Mouse (Mus musculus) naive thymus-derived CD4-positive, alpha-beta T cell, adult 5 months (primary cell): ENCODE data around the gene Glp1r. TPM values are rescaled to one million over a fixed set of nuclear protein-coding genes. Genes with fewer than 3 reads are reported as not detected.

Experiments
- polyA plus RNA-seq: library from polyadenylated mRNA; unstranded; fragments of 100-300 nt; shearing (Covaris generic); gene quantifications from one replicate; pipeline ENCODE4 v1.2.1, GENCODE M21; 2017

The Glp1r gene
- 0.07 TPM for polyA plus RNA-seq

GRCm38 (mm10) chr17:30901627-30902026 is at the start of gene Glp1r:
Glp1r (plus strand) TSS chr17:30901817.

GRCm38 (mm10) chr17:30954340-30954739 is 52.7 kb downstream of the Glp1r start, which contains the start of gene Umodl1:
Umodl1 (plus strand) TSS chr17:30954640.

Other genes starting within 250 kb of the Glp1r start
- gene Umodl1, start 52.8 kb downstream of the Glp1r start, polyA plus RNA-seq = not detected
- 43.9 TPM for gene Abcg1, start 155.9 kb downstream of the Glp1r start, polyA plus RNA-seq
- gene Tff3, start 227.8 kb downstream of the Glp1r start, polyA plus RNA-seq = not detected
- gene Tff2, start 242.5 kb downstream of the Glp1r start, polyA plus RNA-seq = not detected